Mouse (Mus musculus): ENCODE results near the gene Mff. TPM values are rescaled to one million over a fixed set of nuclear protein-coding genes. Genes with fewer than 3 reads are reported as not detected.

The Mff gene
- polyA plus RNA-seq (2012; rRNA removed), result 30.8 and 40.5 TPM in 2 replicates

DNA sequence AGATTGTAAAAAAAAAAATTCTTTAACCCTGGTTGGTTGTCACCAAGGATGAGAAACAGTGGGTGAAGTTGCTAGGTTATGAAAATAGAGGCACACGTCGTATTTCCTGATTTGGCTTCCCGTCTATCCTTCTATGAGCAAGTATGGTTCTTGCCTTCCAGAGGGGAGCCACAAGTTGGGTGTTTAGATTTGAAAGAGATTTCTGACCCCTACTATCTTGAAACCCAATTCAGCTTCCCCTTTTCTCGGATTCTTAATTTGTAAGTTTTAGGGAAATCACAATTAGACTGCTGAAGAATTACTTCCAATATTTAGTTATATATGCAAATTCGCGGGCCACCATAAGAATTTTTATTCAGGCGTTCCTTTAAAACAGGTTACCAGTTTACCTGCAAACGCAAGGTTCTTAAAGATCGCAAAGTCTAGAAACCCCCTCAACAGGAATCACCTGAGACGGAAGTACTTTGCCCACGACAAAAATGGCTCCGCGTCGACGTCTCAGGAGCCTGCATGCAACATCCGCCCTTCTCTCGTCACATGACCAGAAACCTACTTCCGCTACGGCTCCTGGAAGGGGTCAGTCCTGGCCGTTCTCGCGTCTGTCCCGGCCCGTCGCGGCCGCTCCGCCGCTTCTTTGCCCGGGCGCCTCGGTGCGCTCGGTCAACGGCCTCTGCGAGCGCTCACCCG, at the start of gene Mff:
Gene Mff, plus strand, starts transcription at position 552 of the 687 bp plus-strand sequence.
- DNase-seq (ENCODE audit: low read depth, low spot score), result peak; percentile 94
- WGBS, result 8% methylated on average over 38 of the region's 38 CpGs

DNA sequence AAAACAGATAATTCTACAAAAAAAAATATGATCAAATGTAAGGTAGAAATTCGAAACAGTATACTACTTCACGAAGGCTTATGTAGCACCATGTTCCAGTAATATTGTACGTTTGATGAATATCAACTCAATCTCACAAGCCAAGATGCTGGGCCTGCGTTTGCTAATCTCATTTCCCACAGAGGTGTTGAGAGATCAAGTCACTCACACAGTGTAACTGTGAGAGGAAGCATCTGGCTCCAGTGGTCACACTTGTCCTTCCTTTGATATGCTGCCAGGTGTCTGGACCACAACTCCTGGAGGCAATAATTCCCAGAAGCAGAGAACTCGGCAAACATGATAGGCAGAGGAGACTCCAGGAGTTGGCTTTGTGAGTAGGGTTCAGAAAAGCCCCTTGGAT, 38.4 kb upstream of the Mff start:
- DNase-seq (ENCODE audit: low read depth, low spot score), result no peak
- WGBS, result 83% methylated on average over 5 of the region's 5 CpGs

DNA sequence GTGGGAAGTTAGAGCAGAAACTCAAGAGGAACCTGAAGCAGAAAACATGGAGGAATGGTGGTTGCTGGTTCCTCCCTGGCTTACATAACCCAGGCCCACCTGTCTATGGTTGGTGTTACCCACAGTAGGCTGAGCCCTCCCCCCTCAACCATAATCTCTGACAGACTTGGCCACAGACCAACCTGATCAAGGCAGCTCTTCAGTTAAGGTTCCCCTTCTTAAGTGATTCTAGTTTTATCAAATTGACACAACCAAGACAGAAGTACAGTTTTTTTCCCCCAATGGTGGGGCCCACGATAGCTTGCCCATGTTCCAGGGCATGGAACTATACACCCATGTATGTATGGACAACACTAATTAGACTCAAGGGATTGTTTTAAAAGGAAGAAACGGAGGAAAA, 37.8 kb upstream of the Mff start:
- WGBS, result 76% methylated on average over 2 of the region's 2 CpGs
- no peak for DNase-seq (ENCODE audit: low read depth, low spot score)

DNA sequence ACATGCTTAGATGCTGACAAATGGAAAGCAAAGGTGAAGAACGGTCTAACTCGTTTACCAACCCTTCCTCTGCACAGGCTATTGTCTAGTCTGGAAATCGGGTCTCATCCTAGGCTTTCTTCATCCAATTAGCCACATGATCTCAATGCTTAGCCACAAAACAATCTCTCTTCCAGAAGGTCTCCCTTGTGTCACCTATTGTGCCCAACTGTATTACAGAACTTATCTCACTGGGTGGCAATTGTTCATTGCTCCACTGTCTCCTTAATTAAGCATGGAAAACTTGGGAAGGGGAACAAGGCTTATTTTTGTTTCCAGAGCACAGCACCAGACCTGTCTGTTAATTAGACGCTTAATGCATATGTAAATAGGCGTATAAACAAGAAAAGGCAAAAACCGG, 36.8 kb upstream of the Mff start:
- DNase-seq (ENCODE audit: low read depth, low spot score), result no peak
- 86% methylated on average over 6 of the region's 6 CpGs for WGBS

DNA sequence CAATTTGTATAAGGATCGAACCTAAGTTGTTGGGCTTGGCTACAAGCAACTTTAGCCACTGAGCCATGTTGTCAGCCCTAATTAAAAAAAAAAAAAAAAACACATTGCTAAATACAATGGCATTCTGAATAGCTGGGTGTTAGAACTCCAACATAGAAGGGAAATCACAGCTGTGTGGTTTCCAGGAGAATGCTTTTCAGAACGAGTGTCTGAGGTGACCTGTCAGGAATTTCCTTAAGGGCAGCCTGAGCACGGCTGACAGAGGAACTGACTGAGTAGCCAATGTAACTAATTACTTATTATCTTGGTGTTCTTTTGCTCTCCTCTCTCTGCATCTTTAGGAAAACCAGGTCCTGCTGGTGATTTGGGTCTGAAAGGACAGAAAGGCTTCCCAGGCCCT, 28.8 kb upstream of the Mff start:
- no peak for DNase-seq (ENCODE audit: low read depth, low spot score)
- 55% methylated on average over 3 of the region's 3 CpGs for WGBS

DNA sequence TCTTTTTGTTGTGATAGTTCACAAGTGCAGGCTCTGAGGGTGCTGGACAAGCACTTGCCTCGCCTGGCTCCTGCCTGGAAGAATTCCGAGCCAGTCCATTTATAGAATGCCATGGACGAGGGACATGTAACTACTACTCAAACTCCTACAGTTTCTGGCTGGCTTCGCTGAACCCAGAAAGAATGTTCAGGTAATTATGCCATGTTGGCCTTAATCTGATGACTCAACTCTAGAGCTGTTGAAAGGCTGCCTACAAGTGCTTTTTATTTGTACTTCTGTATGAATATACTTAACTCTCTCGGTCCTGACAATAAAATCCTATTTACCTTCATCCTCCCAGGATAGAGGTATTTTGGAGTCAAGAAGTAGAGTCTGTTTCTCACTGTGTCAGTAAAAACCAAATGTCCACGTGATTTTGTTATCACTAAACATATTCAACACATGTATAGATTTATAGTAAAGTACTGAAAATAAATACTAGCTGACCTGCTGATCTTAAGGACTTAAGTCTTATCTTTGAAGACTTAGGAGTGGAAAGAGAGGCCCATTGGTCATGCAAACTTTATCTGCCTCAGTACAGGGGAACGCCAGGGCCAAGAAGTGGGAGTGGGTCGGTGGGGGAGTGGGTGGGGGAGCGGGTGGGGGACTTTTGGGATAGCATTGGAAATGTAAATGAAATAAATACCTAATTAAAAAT, 6.7 kb upstream of the Mff start:
- no peak for DNase-seq (ENCODE audit: low read depth, low spot score)
- WGBS, result 64% methylated on average over 9 of the region's 9 CpGs

DNA sequence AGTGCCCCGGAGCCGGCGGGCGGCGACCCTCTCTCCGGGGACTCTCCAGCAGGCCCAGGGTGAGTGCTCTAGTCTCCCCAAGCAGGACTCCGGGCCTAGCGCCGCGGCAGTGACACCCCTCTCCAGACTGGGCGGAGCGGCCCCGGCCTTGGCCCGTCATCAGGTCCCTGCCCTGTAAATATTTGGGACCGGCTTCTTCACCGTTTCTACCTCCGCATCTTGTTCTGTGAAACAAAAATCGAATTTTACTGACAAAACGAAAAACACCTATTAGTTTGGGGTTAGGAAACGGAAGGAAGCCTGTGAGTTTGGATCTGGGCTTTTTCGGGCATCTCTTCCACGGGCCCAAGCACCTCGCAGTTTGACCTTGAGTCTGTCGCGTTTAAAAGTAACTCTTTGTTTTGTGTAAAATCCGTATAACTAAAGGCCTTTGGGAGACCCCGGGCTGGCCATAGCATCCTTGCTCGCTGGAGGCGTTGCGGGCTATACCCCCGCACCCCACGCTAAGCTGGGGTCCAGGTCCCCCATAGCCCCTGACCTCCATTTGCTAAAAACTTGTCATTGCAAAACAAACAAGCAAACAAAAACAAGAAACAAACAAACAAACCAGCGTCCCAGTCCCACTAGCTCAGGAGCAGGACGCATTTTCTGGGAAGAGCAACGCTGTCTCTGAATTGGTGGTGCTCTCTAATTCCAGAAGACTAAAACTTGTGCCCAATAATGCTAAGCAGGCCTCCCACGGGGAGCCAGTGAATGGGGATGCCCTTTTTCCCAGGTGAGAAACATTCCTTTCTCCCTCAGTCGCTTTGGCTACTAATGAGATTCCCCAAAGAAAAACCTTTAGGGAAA, 560 bp downstream of the Mff start:
- WGBS, result 2% methylated on average over 37 of the region's 37 CpGs
- peak; percentile 42 for DNase-seq (ENCODE audit: low read depth, low spot score)

DNA sequence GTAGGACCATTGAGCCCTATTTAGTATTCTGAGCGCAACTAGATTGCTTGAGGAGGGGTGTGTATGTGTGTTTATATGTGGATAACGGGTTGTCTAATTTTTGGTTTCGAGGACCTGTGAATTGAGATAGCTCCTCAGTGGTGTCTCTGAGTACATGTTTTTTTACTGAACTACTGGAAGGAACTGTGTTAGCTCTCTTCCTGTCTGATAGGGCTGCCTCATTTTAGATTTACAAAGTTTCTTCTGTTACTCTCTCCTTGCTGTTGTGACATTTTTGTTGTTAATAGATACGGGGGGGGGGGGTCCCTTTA, 1.1 kb downstream of the Mff start:
- WGBS, result 33% methylated on average over 4 of the region's 4 CpGs
- DNase-seq (ENCODE audit: low read depth, low spot score), result no peak

DNA sequence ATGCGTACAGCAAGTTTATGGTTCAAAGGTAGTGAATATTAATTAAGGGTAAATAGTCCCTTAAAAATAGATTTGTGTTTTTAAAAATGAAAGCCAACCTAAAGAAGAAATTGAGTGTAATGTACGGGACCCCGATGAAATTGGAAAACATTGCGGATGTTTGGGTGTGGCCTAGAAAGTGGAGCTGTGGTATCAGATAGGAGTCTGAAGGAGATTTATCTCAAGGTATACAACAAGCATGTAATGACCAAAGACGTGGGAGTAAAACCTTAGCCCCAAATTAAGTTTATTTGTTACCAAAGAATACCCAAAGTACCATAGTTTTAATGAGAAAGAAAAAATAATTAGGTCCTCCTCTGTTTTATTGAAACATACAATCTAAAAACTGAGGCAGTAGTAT, 1.8 kb downstream of the Mff start:
- DNase-seq (ENCODE audit: low read depth, low spot score), result no peak
- 88% methylated on average over 5 of the region's 5 CpGs for WGBS

DNA sequence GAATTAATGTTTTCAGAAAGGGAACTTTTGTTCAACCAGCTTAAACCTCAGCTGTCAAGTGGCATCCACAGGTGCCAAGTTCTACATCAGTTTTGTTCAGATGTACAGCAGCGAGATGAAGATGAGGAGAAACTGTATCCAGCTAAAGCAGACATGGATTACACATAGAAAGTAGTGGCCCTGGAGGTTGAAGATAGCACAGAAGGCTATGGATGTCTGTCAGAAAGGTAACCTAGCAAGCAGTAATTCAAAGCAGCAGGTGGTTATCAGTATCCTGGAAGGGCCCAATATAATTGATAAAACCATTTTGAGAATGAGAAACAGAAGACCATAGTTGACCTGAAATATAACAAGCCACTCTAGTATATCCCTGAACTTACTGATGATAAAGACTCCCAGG, 8.7 kb downstream of the Mff start:
- DNase-seq (ENCODE audit: low read depth, low spot score), result no peak
- 98% methylated on average over 1 of the region's 1 CpGs for WGBS

DNA sequence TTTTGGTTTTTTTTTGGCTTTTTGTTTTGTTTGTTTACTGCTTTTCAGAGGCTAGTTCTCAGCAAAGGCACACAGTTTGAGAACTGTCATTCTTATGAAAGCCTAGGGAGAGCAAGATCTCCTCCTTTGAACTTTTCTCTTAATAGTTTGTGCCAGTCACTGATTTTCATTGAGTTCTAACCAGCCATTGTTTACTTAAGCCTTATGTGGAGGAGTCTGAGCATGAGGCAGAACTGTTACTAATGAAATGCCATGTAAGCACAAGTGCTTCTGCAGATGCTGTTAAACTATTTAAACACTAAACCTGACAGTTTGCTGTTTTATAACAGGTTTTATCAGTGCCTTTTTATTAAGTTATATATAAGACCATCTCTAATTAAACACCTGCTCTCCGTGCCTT, 13.4 kb downstream of the Mff start:
- DNase-seq (ENCODE audit: low read depth, low spot score), result no peak
- 30% methylated on average over 1 of the region's 1 CpGs for WGBS

DNA sequence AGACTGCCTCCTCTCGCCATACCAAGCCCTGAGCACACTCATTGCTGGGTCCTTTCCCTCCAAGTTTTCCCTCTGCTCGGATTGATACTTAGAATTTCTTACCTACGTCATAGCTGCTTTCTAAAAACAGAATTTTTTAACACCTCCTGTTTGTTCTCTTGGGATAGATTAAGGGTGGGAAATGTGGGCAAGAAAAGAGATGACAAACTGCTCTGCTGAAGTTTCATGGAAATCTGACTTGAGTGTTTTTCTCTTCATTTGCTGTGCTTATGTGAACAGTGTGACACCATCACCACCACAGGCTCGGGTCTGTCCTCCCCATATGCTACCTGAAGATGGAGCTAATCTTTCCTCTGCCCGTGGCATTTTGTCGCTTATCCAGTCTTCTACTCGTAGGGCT, 16.8 kb downstream of the Mff start:
- DNase-seq (ENCODE audit: low read depth, low spot score), result no peak
- WGBS, result 85% methylated on average over 7 of the region's 7 CpGs

DNA sequence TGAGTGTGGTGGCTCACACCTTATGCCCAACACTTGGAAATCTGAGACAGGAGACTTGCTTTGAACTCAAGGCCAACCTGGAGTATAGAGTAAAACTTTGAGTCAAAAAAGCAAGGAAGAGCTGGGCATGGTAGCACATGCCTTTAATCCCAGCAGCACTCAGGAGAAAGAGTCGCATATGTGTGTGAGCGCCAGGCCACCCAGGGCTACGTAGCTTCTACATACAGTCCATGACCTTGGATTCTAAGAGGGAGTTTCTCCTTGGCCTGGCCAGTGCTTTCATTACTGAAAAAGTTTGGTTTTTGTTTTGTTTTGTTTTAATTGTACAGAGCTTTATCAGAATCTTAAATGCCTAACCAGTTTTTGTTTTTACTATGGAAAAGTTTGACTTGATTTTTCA, 19.3 kb downstream of the Mff start:
- WGBS, result 86% methylated on average over 3 of the region's 3 CpGs
- no peak for DNase-seq (ENCODE audit: low read depth, low spot score)

DNA sequence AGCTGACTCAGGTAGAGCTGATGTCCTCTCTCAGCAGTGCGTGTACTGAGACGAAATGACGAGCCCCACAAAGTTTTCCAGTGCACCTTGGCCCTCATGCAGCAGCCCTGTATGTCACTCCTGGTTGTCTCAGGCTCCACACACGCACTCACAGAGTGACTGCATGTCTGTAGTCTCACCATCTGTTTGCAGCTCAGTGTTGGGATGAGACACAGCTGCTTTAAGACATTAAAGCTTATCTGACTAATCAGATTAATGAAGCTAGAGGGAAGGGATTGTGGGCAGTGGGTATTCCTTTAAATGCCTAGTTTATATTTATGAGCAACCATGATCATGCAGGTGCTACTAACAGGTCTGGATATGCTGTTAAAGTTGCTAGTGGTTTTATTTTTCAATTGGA, 21.7 kb downstream of the Mff start:
- WGBS, result 88% methylated on average over 4 of the region's 4 CpGs
- no peak for DNase-seq (ENCODE audit: low read depth, low spot score)

DNA sequence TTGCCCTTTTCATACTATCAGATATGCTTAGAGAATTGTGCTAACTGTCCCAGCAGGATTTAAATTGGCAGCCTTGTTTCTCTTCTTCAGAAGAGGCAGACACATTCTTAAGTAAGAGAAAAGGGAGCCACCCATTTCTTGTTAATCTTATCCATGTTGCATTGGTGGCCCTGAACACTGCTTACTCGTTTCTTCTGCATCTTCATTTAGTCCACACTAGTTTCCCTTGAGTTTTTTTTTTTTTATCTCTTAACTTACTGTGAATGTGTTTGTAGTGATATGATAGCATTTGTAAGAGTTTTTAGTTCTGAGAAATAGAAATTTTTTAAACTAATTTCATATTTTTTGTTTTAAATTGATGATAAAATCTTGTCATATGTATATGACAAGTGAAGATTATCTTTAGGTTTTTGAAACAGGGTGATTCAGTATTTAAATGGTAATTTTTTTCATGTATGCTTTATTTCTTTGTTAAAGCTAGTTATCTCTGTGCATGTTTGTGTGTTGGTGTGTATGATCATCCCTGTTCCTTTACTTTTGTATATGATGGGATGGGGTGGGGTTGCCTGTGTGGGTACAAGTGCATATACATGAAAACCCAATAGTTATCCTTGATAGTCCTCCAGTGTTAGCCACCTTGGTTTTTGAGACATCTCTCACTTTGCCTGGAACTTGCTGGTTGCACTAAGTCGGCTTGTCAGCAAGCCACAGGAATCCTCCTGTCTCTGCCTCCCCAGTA, 23.2 kb downstream of the Mff start:
- WGBS, result 87% methylated on average over 2 of the region's 2 CpGs
- no peak for DNase-seq (ENCODE audit: low read depth, low spot score)

DNA sequence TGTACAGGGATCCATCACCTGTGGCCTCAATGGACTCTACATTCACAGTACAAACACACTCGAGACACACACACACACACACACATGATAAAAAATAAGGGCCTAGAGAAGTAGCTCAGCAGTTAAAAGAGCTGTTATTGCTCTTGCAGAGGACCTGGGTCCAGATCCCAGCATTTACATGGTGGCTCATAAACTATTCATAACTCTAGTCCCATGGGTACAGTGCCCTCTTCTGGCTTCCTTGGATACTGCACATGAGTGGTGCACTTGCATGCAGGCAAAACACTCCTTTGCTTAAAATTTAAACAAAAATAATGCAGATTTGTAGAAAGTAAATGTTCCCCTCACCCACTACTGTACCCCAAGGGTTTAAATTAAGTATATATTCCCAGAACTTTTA, 34.8 kb downstream of the Mff start:
- no peak for DNase-seq (ENCODE audit: low read depth, low spot score)
- 63% methylated on average over 1 of the region's 1 CpGs for WGBS

DNA sequence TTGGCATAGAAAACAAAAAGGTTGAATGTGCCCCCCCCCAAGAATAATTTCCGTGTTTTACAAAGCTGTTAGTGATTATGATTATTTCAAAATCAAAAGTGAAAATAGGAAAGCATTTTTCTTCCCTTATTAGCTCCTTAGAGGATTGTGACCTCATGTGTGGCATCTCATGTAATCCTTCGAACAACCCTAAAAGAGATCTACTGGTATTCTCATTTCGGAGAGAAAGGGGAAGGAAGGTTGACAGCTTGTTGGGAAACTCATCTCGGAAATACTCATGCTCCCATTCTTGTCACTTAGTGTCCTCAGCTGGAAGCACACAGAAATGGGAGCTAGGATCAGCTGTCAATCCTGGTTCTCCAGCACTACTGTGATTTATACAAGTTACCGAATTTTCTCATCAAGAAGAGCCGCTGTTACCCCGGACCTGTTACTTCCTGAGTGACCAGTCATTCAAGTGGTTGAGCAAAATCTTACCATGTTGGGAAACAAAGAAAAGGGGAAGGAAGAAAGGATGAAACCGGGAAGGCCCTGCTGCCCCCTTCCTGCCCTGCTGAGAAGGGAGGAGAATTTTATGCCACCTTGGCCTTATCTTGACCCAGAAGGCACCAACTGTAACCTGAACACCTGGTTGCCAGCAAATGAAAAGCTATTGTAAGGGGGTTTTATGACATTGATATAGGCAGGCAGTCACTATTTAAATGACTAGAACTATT, 36.9 kb downstream of the Mff start:
- no peak for DNase-seq (ENCODE audit: low read depth, low spot score)
- 36% methylated on average over 8 of the region's 8 CpGs for WGBS

DNA sequence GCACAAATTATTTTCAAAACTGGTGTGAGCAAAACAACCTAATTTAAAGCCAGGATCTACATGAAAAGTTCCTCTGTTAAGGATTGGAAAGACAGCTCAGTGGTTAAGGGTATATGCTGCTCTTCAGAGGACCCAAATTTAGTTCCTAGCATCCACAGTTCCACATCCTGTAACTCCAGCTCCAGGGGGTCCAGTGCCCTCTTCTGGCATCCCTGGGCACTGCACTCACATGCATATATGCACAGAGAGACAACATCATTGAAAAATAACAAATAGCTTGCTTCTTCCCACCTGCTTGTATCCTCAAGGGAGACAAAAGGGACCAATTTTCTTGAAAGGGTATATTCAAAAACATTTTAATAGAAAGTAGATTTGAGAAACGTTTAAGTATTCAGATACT, 37.6 kb downstream of the Mff start:
- DNase-seq (ENCODE audit: low read depth, low spot score), result no peak
- 76% methylated on average over 1 of the region's 1 CpGs for WGBS

DNA sequence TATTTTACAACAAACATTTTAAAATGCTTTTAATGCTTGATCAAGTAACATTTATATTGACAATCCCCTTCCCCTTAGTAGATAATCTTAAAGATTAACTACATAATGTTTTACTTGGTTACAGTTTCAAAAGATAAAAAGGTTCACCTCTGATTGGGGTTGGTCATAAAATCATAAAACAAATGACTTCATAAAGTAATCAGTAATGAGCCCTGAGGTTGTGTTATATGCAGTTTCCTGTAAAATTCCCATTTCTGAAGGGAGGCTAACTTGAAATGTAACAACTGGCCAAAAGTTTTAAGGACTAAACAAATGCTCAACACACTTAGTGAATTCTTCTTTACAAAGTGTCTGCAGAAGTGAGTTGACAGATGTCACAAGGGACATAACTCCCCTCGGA, 41.5 kb downstream of the Mff start:
- no peak for DNase-seq (ENCODE audit: low read depth, low spot score)
- 10% methylated on average over 1 of the region's 1 CpGs for WGBS

DNA sequence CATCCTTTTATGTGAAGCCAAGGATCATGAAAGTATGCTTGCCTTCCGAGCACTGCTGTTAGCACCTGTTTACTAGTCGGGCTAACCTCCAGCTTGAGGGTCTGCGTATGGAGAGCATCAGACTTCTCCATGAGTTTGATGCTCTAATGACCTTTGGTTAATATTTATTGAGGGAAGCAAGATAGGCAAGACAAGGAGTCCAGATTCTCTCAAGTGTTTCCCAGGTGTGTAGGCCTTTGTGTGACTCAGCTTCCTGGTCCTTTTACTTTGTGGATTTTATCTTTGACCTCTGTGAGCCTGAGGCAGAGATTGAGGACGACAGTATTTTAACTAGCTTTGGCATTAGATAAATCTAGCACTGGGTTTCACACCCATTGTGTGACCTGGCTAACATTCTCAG, 42.0 kb downstream of the Mff start:
- DNase-seq (ENCODE audit: low read depth, low spot score), result no peak
- WGBS, result 13% methylated on average over 4 of the region's 4 CpGs

Data from large intestine, adult 2 months (tissue).